Mouse (Mus musculus) adrenal gland, postnatal 36 days (tissue): ENCODE results near the gene Akap11. TPM values are rescaled to one million over a fixed set of nuclear protein-coding genes. Genes with fewer than 3 reads are reported as not detected.

Experiments used
- DNase-seq, 2 experiments: peaks; one replicate each; pipeline ENCODE4 v3.0.0; 2021; ENCODE audit warnings: mixed read lengths in 1 of 2
- total RNA-seq, 2 experiments: library from RNA; stranded (reverse); gene quantifications; 2 replicates each; pipeline ENCODE4 v1.2.3; 2021

Gene Akap11
- total RNA-seq, 2 experiments from 2014 or later, result 47.9 to 51.7 TPM

- no peak for DNase-seq
These were observed 88.6 kb downstream of the Akap11 start for GRCm38 (mm10) chr14:78448017-78448416.

GRCm38 (mm10) chr14:78447542-78447941 is 89.1 kb downstream of the Akap11 start:
- DNase-seq, result no peak

Other genes starting within 250 kb of the Akap11 start
- under 1 TPM; 0.13 TPM for gene Tnfsf11, start 228.8 kb downstream of the Akap11 start, total RNA-seq
- gene Dgkh, start 196.0 kb upstream of the Akap11 start, total RNA-seq, result 10 to 100 TPM in 1 of 2 experiments, 1 to 10 TPM in 1; 7.4 to 14.4 TPM